Mouse (Mus musculus) layer of hippocampus, adult 9-11 months (tissue): ENCODE results near the gene Smim20.

Source experiments
- DNase-seq: peaks from one replicate; pipeline ENCODE4 v3.0.0; 2022

Smim20 gene

GRCm38 (mm10) chr5:53314404-53315167 lies 47.7 kb downstream of the Smim20 start:
- no peak for DNase-seq

DNA sequence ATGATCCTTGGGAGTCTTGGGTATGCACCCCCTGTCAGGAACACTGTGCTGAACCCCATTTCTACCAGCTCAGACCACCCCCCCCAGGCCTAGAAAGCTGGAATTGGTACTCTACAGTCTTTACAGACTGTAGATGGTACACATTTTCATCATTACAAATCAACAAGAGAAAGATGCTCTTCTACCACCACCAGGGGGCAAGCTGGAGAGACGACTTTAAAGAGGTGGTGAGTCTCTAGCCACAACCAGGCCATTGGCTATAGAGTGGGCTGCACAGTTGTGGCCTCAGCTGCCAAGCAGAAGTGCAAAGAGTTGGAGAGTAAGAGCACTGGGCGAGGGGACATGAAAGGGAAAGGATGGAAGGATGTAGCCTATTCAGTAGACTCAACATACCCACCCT lies 48.9 kb downstream of the Smim20 start:
- DNase-seq, result no peak

- DNase-seq, result peak; percentile 19
These were observed 50.5 kb downstream of the Smim20 start for GRCm38 (mm10) chr5:53317396-53317795.

DNA sequence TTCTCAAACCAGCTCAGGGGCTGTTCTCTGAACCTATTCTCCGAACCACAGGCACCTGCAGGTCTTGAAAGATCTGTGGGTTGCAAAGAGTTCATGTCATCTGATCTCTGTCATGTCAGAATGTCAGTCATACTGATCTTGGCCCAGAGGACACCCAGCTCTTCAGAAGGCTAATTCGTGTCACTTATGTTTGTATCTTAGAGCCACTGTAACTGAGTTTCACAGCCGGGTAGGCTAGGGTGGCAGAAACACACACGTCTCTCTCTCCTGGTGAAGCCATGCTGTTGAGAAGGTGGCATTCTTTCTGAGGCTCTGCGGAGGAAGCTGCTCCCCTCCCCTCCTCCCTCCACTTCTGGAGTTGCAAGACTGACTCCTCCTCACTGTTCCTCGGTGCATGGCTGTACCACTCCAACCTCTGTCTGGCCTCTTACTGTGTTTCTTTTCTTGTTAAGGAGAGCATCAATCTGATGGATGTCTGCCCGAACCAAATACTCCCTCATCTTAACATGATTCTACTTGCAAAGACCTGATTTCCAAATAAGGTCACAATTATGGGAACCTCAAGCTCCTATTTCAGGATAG lies 51.1 kb downstream of the Smim20 start:
- no peak for DNase-seq

GRCm38 (mm10) chr5:53320331-53320730 lies 53.4 kb downstream of the Smim20 start:
- DNase-seq, result no peak

GRCm38 (mm10) chr5:53321901-53322300 lies 55.0 kb downstream of the Smim20 start:
- no peak for DNase-seq

DNA sequence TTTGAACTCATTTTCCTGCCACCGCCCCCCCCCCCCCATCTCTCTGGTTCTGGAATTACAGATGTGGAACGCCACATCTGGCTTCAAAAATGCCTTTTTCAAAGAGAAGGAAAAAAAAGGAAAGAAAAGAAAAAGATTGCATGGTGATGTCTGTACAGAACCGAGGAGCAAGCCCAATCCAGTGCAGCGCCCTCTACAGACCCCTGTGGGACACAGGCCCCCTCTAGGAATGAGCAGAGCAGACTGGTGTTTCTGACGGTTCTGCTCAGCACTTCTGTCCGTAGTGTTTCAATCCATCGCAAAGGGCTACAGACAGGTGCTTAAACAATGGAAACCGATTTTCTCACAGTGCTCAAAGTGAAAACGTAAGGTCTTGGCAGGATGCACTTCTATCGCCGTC lies 55.6 kb downstream of the Smim20 start:
- DNase-seq, result no peak

DNA sequence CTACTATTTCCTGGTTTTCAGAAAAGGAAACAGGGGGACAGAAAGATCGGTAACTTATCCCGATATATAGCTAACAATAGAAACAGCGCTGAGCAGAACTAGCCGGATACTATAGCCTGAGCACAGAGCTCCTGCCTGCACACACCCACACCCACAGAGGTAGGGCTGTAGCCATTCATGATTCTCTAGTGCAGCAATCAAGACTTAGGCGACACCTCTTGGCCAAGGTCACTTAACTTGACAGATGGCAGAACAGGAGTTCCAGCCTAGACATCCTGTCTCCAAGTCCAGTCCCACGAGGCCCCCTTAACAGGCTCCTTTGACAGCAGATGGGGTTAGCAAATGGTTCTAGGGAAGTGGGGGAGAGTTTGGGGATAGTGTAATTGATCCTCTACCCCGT lies 56.2 kb downstream of the Smim20 start:
- DNase-seq, result no peak

DNA sequence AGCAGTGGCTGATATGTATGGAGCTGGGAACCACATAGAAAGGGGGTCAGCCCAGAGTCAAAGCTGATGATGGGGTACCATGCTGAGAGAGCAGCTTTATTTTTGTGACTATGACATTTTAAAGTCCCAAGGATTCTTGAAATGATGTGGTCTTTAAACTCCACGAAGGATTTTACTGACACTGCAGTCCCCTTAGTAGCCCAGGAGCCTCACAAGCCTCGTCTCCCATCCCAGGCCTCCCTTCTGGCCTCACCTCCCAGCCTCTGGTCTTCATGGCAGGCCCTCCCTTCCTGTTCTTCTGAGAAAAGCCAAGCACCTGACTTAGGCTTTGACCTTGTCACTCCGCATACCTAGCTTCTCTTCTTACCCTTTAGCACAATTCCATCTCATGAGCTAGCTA lies 57.4 kb downstream of the Smim20 start:
- DNase-seq, result no peak

- DNase-seq, result no peak
These were observed 57.9 kb downstream of the Smim20 start for GRCm38 (mm10) chr5:53324791-53325190.

DNA sequence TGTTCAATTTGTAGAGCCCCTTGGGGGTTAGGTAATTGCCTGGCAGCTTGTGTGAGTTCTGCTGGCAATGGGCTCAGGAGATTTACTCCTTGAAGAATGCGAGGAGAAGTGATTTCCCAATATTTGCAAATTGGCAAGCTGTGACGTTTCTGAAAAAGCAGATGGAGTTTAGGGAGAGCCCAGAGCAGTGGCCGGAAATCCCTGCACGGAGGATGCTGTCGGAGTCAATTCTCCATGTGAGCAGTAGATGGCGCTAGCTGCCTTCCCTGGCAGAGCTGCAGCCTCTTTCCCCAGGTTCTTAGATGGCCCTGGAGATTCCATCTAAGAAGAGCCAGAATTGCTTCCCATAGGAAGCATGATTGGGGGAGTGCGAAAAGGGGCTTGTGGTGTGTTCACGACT lies 59.1 kb downstream of the Smim20 start:
- DNase-seq, result peak; percentile 71

DNA sequence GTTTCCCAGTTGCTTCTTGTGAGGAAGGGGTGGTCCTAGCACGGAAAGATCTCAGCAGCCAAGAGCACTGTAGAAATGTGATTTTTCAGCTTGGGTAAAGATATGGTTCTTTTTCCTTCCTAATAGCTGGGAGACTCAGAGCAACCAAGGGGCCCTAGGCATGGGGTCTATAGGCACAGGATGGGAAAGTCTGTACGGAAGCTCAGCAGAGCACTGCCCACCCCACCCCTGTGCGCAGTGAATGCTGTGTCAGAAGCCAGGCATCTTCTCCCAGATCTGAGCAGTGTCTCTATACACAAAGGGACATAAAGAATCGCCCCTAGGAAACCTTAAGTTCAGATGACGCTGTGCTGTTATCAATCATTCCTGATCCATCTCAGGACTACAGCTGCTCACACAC lies 59.6 kb downstream of the Smim20 start:
- no peak for DNase-seq
